Mouse (Mus musculus) ovary, adult 2 months (tissue): ENCODE measurements around the gene Eva1a. TPM values are rescaled to one million over a fixed set of nuclear protein-coding genes. Genes with fewer than 3 reads are reported as not detected.

Experiments used
- polyA plus RNA-seq: library from polyadenylated mRNA; depleted of rRNA; stranded (reverse); fragments of >200 nt; gene quantifications from 2 replicates; pipeline ENCODE4 v1.2.3, GENCODE M21; 2012; rRNA removed

Gene Eva1a
- polyA plus RNA-seq, result 7.0 and 8.3 TPM in 2 replicates

DNA sequence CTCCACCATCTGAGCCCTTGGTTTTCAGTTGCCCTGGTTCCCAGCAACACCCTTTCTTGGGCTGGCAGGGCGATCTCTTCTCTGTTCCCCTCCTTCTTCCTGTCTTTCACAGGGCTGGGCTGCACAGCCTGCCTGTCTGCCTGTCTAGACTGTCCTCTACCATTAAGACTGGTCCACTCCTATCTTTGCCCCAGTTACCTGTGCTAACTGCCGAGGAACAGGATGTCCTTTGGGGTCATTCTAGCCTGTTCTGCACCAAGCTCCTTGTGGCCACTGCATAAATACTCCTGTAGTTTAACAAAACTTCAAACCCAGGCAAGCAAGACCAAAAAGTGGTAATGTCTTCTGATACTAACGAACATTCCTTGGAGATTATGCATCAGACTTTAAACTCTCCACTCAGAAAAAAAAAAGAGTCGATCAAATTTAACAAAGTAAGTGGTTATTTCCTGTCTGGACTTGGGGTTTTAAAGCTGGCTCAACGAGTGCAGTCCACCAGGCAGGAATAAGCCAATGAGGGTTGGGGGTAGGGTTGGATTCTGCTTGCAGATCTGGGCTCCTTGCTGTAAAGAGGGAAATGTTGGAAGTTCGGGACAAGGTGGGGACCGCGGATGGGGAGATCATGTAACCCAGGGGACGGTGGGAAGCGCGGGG is at the start of gene Eva1a:
TSS of gene Eva1a (plus strand) at position 210 of the 654 bp plus-strand sequence.

Other genes with a start within 250 kb of the Eva1a start
- 4.0 and 4.2 TPM in 2 replicates for gene Gcfc2, start 117.4 kb upstream of the Eva1a start, polyA plus RNA-seq
- gene Mrpl19, start 75.1 kb upstream of the Eva1a start, polyA plus RNA-seq, result 3.4 and 4.3 TPM in 2 replicates